Mouse (Mus musculus) mouse trophoblast stem cell (cell line): Measurements from ENCODE around the gene B3gnt3.
"Not testable (repeated sequence)": the region's sequence is repeated elsewhere in the genome, so short reads cannot be mapped to it uniquely, and the experiment has no call there.

ENCODE experiments used
- in situ Hi-C, 2 experiments: fragments of 300-500 bp; cut with MseI, MboI; formaldehyde crosslinking; loops; 2 replicates in 1 of 2; 3 replicates in 1 of 2; pipeline ENCODE4 v1.15.1; 2025

The B3gnt3 gene

DNA sequence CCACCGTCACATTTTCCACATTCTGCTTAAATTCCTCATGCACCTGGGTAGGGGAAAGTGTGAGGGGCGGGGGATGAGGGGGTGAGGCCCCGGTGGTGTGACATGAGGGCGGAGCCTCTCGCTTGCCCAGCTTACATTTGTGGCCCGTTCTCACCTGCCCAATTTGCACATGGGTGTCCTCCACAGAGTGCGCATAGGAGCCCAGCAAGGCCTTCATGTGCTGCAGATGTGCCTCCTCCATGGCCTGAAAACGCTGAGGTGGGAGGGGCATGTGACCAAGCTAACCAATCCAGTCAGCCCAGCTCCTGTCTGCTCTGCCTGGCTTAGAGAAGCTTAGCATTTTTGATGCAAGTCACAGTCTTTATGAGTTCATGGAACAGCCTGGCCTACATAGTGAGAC, 13.9 kb upstream of the B3gnt3 start:
- in situ Hi-C loops: no loop called here

DNA sequence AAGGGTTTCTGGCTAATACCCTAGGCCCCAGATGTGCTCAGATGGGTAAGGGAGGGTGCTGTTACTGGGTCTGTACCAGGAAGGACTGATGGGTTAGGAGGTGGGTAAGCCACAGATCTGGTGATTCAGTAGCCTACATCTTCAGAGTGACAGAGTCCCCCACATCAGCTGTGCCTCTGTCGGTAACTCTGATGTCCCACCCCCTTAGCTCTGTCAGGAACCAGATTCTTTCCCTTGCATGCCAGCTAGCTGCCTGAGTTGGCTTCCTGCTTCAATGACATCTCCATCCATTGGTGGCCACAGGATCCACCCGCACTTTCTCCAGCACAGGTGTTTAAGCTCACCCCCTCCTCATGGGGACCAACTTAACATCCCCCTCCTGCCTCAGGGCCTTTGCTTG, 10.0 kb upstream of the B3gnt3 start:
- in situ Hi-C loops: no loop called here

DNA sequence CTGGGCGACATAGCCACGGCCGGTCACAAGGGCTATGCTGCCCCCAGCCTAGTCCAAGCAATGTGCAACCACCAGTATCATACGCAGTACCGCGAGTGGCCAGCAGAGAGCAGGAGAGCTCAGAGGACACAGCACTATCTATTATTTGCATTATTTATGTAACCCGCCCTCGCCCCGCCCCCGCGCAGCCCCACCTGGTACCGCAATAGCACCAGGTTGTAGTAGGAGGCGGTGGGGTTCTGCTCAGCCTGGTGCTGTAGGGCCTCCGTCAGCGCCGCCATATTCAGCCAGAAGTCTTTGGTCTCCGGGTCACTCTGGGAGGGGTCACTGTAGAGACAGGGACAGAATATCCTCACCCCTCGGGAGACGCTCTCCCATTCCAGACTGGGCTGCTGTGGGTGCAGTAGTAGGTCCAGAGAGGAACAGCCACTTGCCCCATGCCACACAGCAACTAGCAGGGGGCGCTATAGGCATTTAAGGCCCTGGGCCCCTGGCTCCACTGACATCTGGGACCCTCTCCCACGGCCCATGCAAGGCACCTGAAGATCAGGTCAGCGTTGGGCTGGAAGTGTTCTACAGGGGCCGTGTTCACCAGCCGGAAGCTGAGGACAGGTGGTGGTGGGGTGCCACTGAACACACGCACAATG, 8.3 kb upstream of the B3gnt3 start:
- in situ Hi-C loops: no loop called here

GRCm38 (mm10) chr8:71709134-71709799, 7.7 kb upstream of the B3gnt3 start:
- in situ Hi-C loops: no loop called here

- in situ Hi-C loops: no loop called here
These were observed 6.3 kb upstream of the B3gnt3 start for GRCm38 (mm10) chr8:71707874-71708273.

- in situ Hi-C loops: not testable (repeated sequence)
These were observed 1.8 kb upstream of the B3gnt3 start for GRCm38 (mm10) chr8:71703400-71703799.

GRCm38 (mm10) chr8:71702923-71703322, 1.3 kb upstream of the B3gnt3 start:
- in situ Hi-C loops: no loop called here

GRCm38 (mm10) chr8:71702087-71702432, 471 bp upstream of the B3gnt3 start:
- in situ Hi-C loops: no loop called here

GRCm38 (mm10) chr8:71700493-71701269, 908 bp downstream of the B3gnt3 start:
- in situ Hi-C loops: no loop called here

DNA sequence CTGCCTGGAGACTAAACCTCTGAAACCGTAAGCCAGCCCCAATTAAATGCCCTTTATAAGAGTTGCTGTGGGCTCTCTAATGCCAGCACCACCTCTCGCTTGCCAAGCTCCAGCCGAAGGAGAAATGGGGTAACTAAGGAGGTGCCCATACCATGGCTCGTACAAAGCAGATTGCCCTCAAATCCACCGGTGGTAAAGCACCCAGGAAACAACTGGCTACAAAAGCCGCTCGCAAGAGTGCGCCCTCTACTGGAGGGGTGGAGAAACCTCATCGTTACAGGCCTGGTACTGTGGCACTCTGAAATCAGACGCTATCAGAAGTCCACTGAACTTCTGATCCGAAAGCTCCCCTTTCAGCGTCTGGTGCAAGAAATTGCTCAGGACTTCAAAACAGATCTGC, 6.1 kb downstream of the B3gnt3 start:
- in situ Hi-C loops: not testable (repeated sequence)

DNA sequence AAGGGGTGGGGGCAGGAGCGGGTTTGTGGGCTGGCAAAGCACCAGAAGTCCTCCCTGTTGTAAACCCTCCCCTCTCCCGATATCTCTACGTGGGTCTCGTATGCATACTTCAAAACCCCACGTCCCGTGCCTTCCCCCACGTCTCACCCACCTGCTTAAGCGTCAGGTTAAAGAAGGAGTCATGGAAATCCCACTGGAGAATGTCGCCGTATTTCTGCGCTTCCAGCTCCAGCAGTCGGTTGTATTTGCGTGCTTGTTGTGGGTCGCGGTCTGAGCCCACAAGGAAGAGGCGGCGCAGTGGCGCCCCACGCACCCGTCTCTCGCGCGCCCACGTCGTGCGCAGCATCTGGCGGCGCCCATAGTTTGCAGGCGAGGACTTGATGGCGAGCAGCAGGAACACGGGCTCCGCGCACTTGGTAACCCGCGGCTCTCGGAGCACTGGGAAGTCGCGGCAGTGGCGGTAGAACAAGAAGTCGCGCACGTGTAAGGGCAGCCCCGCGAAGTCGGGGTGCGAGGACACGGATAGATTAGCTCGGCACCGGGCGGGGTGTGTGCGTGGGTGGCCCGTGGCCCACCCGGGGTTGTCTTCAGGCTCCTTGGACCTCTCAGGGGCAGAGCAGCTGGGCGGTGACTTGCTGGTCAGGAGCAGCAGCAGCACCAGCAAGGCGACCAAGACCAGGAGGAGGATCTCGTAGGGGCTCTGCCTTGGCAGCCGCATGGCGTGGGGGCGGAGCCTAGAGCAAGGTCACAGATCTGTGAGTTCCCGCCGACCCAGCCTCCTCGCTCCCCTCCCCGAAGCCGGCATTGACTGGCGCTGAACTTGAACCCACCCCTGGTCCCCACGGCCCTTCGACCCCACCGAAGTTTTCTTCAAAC, 8.2 kb downstream of the B3gnt3 start:
- in situ Hi-C loops: no loop called here

DNA sequence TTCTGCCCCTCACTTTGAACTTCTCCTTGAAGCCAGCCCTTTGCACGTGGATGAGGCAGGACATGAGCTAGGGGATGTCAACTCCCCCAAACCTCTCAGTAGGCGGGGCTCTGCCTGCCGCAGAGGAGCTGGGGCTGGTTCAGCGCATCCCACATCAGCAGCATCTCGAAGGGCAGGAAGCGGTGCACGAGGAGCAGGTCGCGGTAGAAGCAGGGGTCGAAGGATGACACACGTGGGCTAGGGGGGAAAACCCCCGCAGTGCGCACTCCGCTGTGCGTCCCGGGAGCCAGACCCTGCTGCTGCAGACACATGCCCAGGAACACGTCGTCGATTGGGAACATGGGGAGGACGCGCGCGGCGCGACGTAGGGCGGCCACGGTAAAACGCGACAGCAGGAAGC, 9.1 kb downstream of the B3gnt3 start:
- in situ Hi-C loops: no loop called here

DNA sequence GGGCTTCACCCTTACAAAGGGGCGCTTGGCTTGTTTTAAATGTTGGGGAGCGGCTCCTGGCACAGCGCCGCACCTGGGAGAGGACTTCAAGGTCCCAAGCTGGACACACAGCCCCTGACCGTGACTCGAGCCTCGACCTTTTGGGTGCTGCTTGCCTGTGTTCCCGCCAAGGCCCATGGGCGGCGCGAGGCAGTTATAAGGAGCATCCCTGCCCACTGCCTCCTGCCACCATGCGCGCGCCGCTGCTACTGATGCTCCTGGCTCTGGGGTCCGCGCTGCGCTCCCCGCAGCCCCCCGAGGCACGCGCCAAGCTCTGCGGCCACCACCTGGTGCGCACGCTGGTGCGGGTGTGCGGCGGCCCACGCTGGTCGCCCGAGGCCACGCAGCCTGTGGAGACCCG, 12.6 kb downstream of the B3gnt3 start, which contains the start of gene Insl3:
Gene Insl3, plus strand, starts transcription at position 187 of the 400 bp plus-strand sequence.
- in situ Hi-C loops: no loop called here

GRCm38 (mm10) chr8:71687616-71688015, 14.0 kb downstream of the B3gnt3 start:
- in situ Hi-C loops: no loop called here

DNA sequence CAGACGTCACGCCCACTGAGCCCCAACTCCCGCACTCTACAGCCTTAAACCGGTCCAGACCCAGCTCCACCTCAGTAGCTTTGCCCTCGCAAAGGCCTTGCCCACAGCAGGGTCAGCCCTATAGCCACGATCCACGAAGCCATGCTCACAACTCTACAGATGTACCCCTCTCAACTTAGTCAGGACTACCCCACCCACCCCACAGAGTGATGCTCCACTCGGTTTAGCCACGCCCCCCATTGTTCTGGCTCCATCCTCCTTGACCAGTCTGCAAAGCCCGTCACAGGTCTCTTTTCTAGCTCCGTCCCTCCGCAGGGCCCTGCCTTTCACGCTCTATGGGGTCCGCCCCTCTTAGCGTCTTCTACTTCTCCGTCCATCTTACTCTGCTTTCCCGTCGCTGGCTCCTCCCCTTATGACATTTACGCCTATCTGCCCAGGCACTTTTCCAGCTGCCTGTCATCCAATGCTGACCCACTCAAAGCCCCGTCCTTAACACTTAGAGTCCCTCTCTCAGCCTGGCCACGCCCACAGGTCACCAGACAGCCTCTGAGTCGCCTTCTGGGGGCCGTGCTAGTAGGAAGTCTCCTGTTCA, 15.3 kb downstream of the B3gnt3 start:
- in situ Hi-C loops: no loop called here

- in situ Hi-C loops: no loop called here
These were observed 16.0 kb downstream of the B3gnt3 start for GRCm38 (mm10) chr8:71685573-71685972.

GRCm38 (mm10) chr8:71684701-71685100, 16.9 kb downstream of the B3gnt3 start:
- in situ Hi-C loops: no loop called here

GRCm38 (mm10) chr8:71682832-71683231, 18.8 kb downstream of the B3gnt3 start:
- in situ Hi-C loops: no loop called here

- in situ Hi-C loops: no loop called here
These were observed 20.1 kb downstream of the B3gnt3 start for GRCm38 (mm10) chr8:71681369-71681915.

DNA sequence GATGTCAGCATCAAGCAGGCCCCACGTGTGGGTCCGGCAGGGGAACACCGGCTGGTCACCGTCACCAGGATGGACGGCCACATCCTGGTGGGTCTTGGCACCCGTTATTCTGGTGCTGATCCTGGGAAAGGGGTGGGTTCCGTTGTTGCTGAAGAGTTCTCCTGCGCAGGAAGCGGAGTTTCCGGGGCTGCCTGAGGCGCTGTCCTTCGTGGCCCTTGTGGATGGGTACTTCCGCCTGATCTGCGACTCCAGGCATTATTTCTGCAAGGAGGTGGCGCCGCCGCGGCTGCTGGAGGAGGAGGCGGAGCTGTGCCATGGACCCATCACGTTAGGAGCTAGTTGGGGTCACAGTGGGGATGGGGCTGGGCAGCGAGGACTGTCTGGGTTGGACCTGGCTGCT, 21.1 kb downstream of the B3gnt3 start:
- in situ Hi-C loops: no loop called here

- in situ Hi-C loops: no loop called here
These were observed 21.9 kb downstream of the B3gnt3 start for GRCm38 (mm10) chr8:71679550-71680168.
